Mouse (Mus musculus) bone marrow macrophage, adult 2 months (primary cell): ENCODE results near the gene Col4a2. TPM values are rescaled to one million over a fixed set of nuclear protein-coding genes. Genes with fewer than 3 reads are reported as not detected.
"Not testable (repeated sequence)": the region's sequence is repeated elsewhere in the genome, so short reads cannot be mapped to it uniquely, and the experiment has no call there.

Experiments used
- H3K27ac ChIP-seq: 2 replicates; pipeline ENCODE4 v1.5.1; 2012; ENCODE audit warnings: low read depth, low read length; ENCODE audit not compliant: insufficient read depth
- H3K4me1 ChIP-seq: 2 replicates; pipeline ENCODE4 v1.6.1; 2012; ENCODE audit warnings: low read length; ENCODE audit not compliant: control insufficient read depth, insufficient read depth
- H3K4me3 ChIP-seq: 2 replicates; pipeline ENCODE4 v1.5.1; 2012; ENCODE audit warnings: mild to moderate bottlenecking, low read length, moderate library complexity; ENCODE audit not compliant: insufficient read depth
- CTCF ChIP-seq: IDR thresholded peaks from 2 replicates; pipeline ENCODE4 v1.5.1; 2012; ENCODE audit warnings: low read depth, mild to moderate bottlenecking, low read length, moderate library complexity
- POLR2A ChIP-seq: IDR thresholded peaks from 2 replicates; pipeline ENCODE4 v1.6.1; 2012; ENCODE audit warnings: mild to moderate bottlenecking, low read depth, low read length, borderline replicate concordance
- polyA plus RNA-seq: library from polyadenylated mRNA; stranded (reverse); fragments of >200 nt; gene quantifications from 2 replicates; pipeline ENCODE4 v1.2.4, GENCODE M21; 2012; ENCODE audit not compliant: missing spikeins, insufficient read depth, insufficient read length

Gene Col4a2
- polyA plus RNA-seq, 1 experiment: 2.6 TPM

DNA sequence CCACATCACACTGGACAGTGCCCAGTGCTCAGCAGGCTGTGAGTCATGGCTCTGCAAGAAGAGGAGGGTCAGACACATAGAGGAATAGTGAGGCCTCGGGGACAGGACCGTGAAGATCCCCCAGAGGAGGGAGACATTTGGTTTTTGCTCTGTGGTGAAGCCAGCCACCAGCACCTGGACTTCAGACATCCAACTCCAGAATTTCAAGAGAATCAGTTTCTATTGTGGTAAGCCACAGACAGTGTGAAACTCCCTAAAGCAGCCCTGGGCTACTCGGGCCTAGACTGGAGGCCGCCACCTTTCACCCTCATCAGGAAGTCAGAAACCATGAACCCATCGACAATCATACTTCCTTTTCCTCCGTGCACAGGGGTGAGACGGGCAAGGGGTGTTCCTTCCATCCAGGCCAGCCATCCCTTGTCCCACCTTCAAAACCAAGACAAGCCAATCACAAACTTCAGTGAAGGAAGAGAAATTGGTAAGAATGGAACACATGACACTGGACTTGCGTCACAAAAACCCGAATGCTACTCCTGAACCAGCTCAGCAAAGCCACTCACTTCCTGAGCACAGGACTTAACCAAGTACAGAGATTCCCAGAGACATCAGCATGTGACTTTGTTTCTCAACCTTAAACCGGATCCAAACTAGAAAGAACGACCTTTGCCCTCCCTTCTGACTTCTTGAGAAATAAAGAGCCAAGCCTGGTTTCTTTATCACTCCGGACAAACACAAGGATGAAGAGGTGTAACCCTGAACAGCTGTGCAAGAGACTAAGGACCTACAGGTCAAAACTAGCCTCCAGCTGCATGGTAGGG, 151.5 kb downstream of the Col4a2 start:
- Histone ChIP-seq H3K4me3 (peak overlapping the region; percentile 27), H3K27ac (peak overlapping the region; percentile 85), H3K4me1 (peaks cover 64% of the 10 kb centered on the region)
- no peak for TF ChIP-seq POLR2A
- no peak for TF ChIP-seq CTCF

GRCm38 (mm10) chr8:11464707-11464964, 152.0 kb downstream of the Col4a2 start:
- no peak for TF ChIP-seq CTCF
- TF ChIP-seq POLR2A: no peak
- Histone ChIP-seq H3K27ac (peak overlapping the region; percentile 85), H3K4me1 (peaks cover 62% of the 10 kb centered on the region)

GRCm38 (mm10) chr8:11465619-11466018, 153.0 kb downstream of the Col4a2 start:
- Histone ChIP-seq H3K27ac (peak overlapping the region; percentile 85), H3K4me3 (no peak overlapping the region), H3K4me1 (peaks cover 56% of the 10 kb centered on the region)
- TF ChIP-seq POLR2A (no peak), CTCF (no peak)

More at GRCm38 (mm10) chr8:11464707-11464964, 152.0 kb downstream of the Col4a2 start:
- peak overlapping the region; percentile 27 for H3K4me3 ChIP-seq

DNA sequence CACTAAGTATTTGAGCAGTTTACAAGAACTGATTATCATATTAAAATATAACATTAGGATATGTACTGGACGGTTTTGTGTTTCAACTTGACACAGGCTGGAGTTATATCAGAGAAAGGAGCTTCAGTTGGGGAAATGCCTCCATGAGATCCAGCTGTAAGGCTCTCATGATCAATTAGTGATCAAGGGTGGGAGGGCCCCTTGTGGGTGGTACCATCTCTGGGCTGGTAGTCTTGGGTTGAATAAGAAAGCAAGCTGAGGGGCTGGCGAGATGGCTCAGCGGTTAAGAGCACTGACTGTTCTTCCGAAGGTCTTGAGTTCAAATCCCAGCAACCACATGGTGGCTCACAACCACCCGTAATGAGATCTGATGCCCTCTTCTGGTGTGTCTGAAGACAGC, 153.9 kb downstream of the Col4a2 start:
- H3K27ac ChIP-seq, H3K4me3 ChIP-seq: not testable (repeated sequence)
- peaks cover 58% of the 10 kb centered on the region for H3K4me1 ChIP-seq

DNA sequence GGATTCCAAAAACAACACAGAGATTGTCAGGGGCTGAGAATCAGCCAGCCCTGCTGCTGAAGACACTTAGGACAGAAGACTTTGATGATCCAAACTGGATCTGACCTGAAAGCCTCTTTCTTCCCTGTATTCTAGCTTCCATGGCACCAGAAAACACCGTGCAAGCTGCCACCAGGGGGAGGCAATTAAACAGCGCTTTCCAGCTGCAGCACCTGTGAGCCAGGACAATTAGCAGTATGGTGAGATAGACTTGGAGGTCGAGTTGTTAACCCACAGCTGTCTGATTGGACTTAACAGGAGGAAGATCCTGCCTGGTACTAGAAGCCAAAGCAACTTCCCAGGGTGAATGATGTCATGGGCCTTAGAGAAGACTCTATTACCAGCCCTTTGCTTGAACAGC, 156.5 kb downstream of the Col4a2 start:
- H3K4me3 ChIP-seq: no peak overlapping the region
- H3K4me1 ChIP-seq: peaks cover 50% of the 10 kb centered on the region
- H3K27ac ChIP-seq: no peak overlapping the region
- TF ChIP-seq POLR2A (no peak), CTCF (no peak)

GRCm38 (mm10) chr8:11470694-11471093, 158.1 kb downstream of the Col4a2 start:
- no peak for TF ChIP-seq CTCF
- TF ChIP-seq POLR2A: no peak
- Histone ChIP-seq H3K4me1 (peaks cover 47% of the 10 kb centered on the region), H3K27ac (no peak overlapping the region), H3K4me3 (no peak overlapping the region)

DNA sequence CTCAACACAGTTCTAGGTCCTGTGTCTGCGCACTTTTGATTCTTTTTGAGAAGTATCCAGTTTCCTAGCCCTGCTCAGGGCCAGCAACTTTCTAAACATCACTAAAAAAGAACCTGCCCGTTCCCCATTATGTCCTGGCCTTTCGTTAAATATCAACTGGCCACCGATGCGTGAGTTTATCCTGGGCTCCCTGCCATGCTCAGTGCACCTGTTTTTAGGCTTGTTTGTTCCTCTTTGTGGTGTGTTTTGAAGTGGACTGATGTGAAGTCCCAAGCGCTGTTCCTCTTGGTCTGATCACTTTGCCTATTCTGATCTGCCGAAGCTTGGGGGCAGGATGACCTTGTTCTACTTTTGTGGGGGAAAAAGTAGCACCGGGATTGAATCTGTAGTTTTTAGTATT, 158.7 kb downstream of the Col4a2 start:
- H3K4me1 ChIP-seq: peaks cover 46% of the 10 kb centered on the region
- TF ChIP-seq CTCF: no peak
- no peak for TF ChIP-seq POLR2A
- no peak overlapping the region for H3K27ac ChIP-seq
- H3K4me3 ChIP-seq: no peak overlapping the region

DNA sequence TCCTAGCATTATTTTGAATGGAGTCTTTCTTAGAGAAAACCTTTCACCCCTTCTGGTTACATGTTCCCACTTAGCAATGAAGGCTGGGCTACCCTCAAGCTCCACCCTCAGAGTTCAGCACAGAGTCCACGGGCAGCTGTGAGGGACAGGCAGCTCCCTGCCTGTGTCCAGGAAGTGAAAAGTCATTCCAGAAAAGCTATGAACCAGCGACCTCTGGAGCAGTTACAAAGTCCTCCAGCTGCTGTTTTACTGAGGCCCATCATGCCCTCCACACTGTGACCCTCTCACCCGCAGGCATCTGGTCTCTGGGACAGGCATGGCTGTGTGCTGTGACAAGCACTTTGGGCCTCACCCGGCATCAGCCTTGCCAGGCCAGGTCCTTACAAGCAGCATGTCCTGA, 160.5 kb downstream of the Col4a2 start:
- H3K27ac ChIP-seq: no peak overlapping the region
- H3K4me1 ChIP-seq: peaks cover 48% of the 10 kb centered on the region
- TF ChIP-seq CTCF (no peak), POLR2A (no peak)
- no peak overlapping the region for H3K4me3 ChIP-seq

- TF ChIP-seq CTCF (no peak), POLR2A (no peak)
- Histone ChIP-seq H3K27ac (no peak overlapping the region), H3K4me3 (no peak overlapping the region), H3K4me1 (peaks cover 43% of the 10 kb centered on the region)
Measured at GRCm38 (mm10) chr8:11475397-11475796, 162.8 kb downstream of the Col4a2 start.

GRCm38 (mm10) chr8:11475876-11476275, 163.3 kb downstream of the Col4a2 start:
- no peak for TF ChIP-seq POLR2A
- 0 out of 2 replicates have a peak, but pooled peaks have one; percentile 15 for TF ChIP-seq CTCF
- Histone ChIP-seq H3K4me3 (peak overlapping the region; percentile 93; the same call in 1 of the 2 replicates), H3K4me1 (peaks cover 40% of the 10 kb centered on the region), H3K27ac (no peak overlapping the region)
